Mouse (Mus musculus) brain, embryonic 14.5 days (tissue): ENCODE results near the gene Sept9.

ENCODE experiments used
- CTCF ChIP-seq: fragments of 200-500 bp; IDR thresholded peaks from 2 replicates; pipeline ENCODE4 v1.5.1; 2012; ENCODE audit warnings: inconsistent platforms, mild to moderate bottlenecking, moderate library complexity, borderline replicate concordance; ENCODE audit not compliant: insufficient read depth, insufficient read length; ENCODE audit errors: extremely low read depth
- POLR2A ChIP-seq: fragments of 200-500 bp; IDR thresholded peaks from 2 replicates; pipeline ENCODE4 v1.6.1; 2012; ENCODE audit warnings: mild to moderate bottlenecking, inconsistent platforms, borderline replicate concordance; ENCODE audit not compliant: poor library complexity, insufficient read depth, insufficient read length, severe bottlenecking; ENCODE audit errors: extremely low read depth

- TF ChIP-seq POLR2A, result no peak
- TF ChIP-seq CTCF, result no peak
Measured at GRCm38 (mm10) chr11:117222899-117223298, 23.4 kb downstream of the Sept9 start.
